Mouse (Mus musculus) heart, postnatal 4 days (tissue): ENCODE measurements around the gene Kalrn. TPM values are rescaled to one million over a fixed set of nuclear protein-coding genes. Genes with fewer than 3 reads are reported as not detected.

Source experiments
- DNase-seq: peaks from one replicate; pipeline ENCODE4 v3.0.0; 2021
- total RNA-seq, 2 experiments: library from RNA; stranded (reverse); gene quantifications; 2 replicates each; pipeline ENCODE4 v1.2.3; 2021

The Kalrn gene
- total RNA-seq, 2 experiments from 2014 or later: 41.1 to 41.7 TPM

GRCm38 (mm10) chr16:34254646-34255022 is 318.7 kb downstream of the Kalrn start:
- peak; percentile 16 for DNase-seq

DNA sequence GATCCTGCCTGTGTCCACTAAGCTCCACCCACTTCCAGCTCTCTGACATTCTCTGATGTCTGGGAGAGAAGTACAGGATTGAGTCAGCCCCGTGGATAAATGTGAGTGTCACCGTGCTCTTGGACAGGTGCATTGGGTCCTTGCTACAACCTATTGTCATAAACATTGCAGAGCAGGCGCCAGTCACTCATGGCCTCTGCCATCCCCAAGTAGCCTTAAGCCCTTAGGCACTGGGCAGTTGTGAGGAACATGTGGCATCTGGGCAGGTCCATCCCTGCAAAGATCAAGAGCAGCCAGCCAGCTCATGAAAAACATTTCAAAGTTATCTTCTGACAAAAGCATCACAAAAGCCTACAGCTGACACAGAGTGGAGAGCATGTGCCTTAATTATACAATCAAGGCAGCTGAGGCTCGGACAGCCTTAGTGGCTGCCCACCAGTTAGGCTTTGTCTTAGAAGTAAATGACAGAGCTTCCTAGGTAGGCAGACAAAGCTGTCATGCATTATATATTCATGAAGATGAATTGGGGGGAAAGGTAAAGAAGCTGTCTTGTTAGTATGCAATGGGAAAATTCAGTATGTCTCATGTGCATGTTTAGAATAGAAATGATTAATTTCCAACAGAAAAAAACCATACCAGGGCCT is 319.2 kb downstream of the Kalrn start:
- DNase-seq: no peak

GRCm38 (mm10) chr16:34252670-34253069 is 320.7 kb downstream of the Kalrn start:
- DNase-seq: no peak

- no peak for DNase-seq
These were observed 325.1 kb downstream of the Kalrn start for GRCm38 (mm10) chr16:34248256-34248655.

DNA sequence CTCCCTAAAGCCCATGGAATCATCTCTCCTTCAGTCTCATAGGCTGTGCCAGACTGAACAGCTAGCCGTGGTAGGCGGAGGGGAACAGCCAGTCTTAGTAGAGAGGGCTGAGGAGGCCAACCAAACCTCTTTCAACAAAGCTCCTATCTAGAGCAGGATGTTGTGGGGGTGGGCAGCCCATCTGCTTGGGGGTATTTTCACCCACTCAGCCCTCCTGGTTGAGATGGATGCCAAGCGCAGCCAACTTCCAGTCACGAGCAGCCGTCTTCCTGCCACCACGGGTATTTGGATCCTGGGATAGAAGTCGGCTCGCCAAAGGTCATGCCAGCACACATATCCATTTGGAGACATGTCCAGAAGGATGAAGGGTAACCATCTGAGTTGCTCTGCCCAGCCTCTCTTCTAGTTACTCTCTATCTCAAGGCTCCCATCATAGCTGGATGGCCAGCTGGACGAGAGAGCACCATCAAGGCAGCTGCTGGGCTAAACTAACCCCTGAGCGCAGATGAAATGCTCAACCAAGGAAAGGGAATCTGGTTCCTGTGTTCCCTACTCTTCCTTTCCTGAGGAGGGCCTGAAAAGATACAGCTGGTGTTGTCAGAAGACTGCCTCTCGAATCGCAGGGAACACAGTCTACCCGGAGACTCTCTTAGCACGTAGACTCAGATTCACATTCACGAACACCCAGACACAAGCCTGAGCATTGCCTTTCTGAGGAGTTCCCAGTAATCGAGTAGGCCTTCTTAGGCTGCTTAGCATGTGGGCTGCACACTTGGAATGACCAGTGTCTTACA is 331.2 kb downstream of the Kalrn start:
- no peak for DNase-seq

- DNase-seq: no peak
These were observed 333.7 kb downstream of the Kalrn start for GRCm38 (mm10) chr16:34239618-34240017.

DNA sequence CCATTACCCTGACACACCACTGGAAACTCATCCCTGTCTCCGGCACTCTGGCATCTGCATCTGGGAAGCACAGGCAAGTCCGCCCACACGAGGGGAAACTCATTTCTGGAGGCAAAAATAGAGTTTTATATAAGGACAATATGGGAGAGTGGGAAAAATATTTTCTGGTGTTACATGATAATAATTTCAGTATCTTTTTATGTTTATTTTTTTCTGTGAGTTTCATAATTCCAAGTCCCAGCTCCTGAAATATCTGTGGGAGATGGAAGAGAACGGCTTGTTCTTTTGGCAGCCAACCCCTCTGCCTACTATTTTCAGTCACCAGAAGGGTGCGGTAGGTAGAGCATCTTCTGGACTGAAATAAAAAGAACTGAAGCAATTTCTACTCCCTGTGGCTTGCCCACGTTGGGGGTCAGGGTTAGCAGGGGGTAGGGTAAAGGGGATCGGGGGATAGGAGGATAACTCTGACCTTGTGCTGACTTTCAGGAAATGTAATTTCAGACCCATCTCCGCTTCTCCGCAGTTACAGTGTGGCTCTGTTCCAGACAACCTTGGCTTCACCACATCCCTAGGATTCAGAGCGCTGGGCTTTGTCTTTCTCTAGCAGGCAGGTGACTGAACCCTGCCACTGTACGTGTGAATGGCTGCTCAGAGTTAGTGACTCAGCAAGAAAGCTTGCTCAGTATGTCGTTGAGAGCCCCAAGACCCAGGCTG is 336.3 kb downstream of the Kalrn start:
- DNase-seq: no peak

GRCm38 (mm10) chr16:34235086-34235485 is 338.2 kb downstream of the Kalrn start:
- DNase-seq: no peak

- DNase-seq: no peak
These were observed 341.4 kb downstream of the Kalrn start for GRCm38 (mm10) chr16:34231952-34232351.

DNA sequence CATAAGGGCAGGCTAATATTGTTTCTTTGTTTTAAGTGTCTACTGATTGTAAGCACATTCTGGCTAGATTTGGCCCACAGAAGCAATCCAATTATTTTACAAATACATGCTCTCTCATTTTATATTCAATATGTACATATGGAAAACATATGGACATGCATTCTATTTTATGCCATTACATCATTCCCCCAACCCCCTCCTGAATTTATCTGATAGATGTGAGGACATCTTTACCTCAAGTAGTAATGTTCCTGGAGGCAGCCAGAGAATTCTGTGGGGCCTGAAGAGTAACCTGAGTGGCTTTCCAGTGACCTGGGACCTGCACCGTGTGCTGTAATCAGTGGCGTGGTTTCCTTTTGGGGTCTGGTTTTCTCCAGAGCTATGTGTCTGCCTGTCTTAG is 342.2 kb downstream of the Kalrn start:
- DNase-seq: no peak

DNA sequence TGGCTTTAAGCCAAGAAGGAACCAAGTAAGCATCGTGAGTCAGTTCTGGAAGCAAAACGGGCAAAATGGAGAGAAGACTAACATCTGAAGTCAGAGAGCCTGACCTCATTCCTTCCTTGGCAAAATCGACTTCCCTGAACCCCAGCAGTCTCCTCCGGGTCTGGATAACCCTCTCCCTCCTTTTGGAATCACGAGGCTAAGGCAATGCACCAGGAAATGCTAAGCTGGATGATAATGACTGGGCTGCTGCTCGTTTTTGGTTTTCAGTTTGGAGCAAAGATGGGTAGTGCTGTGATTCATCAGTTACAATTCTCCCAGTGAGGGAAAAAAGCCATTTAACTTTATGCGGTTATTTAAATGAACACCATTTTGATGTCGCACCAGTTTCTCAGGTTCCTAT is 344.0 kb downstream of the Kalrn start:
- no peak for DNase-seq

DNA sequence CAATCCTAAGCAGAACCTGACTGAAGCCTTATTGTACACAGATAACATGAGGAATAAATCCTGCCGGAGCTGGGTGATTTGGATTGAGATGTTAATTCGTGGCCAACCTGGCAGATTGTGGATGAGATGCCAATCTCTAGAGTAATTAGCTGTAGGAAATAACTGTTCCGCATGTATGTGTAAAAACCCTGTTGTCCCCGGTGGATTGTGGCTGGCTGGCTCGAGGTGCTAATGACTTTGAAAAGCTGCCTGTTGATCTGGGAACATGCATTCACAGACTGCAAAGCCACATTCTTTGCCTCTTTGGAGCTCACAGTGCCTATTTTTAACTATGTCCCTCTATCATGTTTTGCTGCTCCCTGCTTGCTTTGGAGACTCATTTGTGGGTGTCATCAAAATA is 344.7 kb downstream of the Kalrn start:
- DNase-seq: peak; percentile 16

GRCm38 (mm10) chr16:34212160-34212559 is 361.2 kb downstream of the Kalrn start:
- no peak for DNase-seq

- no peak for DNase-seq
These were observed 362.1 kb downstream of the Kalrn start for GRCm38 (mm10) chr16:34211243-34211642.

GRCm38 (mm10) chr16:34208748-34209147 is 364.6 kb downstream of the Kalrn start:
- peak; percentile 29 for DNase-seq

- peak; percentile 11 for DNase-seq
These were observed 365.4 kb downstream of the Kalrn start for GRCm38 (mm10) chr16:34207972-34208371.

- DNase-seq: no peak
These were observed 368.7 kb downstream of the Kalrn start for GRCm38 (mm10) chr16:34204527-34205139.

DNA sequence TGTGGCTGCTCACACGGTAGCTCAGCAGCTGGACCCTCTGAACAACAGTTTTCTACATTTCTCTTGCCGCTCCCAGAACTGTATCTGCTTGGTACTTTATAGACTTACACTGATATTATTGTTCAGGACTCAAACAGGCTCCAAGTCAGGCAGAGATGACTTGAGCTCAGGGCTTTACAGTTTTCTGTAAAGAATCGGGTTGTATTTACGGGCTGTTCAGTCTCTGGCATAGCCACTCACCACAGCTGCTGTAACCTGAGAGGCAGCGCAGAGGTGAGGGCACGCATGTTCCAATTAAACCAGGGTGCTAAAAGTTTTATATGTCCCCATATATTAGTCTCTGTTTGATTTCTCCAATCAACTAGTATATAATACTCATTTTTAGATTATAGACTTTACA is 373.8 kb downstream of the Kalrn start:
- no peak for DNase-seq

DNA sequence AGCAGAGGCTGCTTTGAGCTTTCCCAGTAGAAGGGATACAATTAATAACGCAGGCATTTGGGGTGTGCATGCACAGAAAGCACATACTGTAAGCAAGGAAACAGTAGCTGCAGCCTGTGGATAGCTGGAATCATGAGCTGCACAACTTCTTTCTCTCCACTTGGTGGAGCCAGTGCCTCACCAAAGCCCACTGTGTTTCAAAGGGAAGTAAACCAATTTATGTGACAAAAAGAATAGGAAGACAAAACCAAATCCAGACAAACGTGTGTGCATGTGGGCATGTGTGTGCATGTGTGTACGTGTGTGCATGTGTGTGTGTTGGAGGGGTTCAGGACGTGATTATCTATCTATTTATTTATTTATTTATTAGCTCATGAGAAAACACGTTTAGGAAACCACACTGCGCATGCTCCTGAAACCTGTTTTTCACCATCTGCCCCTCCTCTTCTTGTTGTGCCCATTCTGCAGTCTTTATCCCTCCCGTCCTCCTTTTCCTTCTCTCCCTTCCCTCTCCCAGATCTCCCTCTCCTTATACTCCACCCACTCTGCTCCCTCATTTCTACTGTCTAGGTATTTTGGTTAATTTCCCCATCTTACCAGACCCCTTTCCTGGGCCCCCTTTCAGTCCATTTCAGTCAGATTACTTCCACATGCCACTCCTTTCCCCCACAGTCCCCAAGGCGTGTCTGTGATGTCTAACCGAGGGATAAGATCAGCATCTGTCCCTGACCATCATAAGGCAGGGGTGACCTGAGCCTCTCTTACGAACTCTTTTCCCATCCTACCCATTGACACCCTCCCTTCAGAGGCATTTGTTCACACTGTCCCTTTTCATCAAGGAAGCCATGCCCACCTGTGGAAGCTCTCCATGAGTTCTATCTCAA is 380.1 kb downstream of the Kalrn start:
- DNase-seq: peak; percentile 52

DNA sequence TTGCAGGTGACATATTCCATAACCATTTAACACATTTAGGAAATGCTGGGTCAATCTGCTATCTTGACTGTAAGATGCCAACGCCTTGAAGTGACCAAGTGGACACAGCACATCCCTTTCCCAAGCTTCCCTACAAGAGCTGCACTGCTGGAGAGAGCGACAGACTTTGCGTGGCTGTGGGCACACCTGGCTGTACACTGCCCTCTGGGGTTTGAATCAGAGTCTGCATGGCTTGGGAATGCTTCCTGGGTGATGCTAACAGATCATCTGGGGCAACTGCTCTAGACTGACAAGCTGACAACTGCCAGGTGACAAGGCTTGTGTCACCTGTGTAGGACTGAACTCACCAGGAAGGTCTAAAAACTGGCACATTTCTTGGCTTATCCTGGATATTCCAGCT is 388.6 kb downstream of the Kalrn start:
- peak; percentile 17 for DNase-seq

DNA sequence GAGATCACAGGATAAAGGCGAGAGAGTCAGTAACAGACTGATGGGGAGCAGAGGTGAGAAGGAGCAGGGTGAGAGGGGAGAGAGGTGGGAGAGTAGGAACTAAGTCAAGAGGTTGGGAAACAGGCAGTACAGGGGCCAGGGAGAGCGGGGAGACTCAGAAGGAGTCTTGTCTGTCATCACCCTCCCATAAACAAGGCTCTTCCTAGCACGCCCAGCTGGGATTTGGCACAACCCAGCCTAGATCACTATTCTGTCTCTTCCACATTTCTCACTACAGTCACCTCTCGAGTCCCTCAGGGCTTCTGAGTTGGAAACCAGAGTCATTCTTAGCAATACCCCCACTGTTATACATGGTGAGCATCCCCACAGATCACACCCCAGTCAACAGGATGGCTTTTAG is 390.1 kb downstream of the Kalrn start:
- DNase-seq: no peak

DNA sequence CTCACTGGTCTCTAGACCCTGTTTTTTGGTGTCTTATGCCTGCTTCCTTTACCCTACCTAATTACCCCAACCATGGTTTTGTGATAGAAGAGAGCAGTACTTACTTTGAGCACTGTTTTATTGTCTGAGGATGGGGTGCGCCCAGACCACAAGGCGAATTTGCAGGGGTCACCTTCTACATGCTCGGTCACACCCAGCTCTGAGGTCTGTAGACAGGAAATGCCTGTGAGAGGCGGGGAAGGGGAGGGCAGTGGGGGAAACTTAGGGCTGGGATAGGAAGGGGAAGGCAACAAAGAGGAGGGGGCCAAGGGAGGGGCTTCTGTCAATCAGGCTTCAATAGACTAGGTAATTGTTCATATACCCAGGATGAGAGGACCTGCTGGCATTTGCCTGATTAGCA is 397.7 kb downstream of the Kalrn start:
- DNase-seq: no peak
